Mouse (Mus musculus) liver, embryonic 12.5 days (tissue): ENCODE data around the gene Mreg. TPM values are rescaled to one million over a fixed set of nuclear protein-coding genes. Genes with fewer than 3 reads are reported as not detected.

Experiments
- ATAC-seq: fragments of 200-750 bp; cut with Nextera tagmentation; 2 replicates; pipeline ENCODE4 v1.8.0; 2017; ENCODE audit warnings: moderate number of reproducible peaks, mild to moderate bottlenecking, moderate library complexity
- H3K27ac ChIP-seq: fragments of 300-500 bp; sonication (generic); 2 replicates; pipeline ENCODE4 v1.5.1; 2016; ENCODE audit warnings: mild to moderate bottlenecking
- H3K27me3 ChIP-seq: fragments of 300-500 bp; sonication (generic); replicated peaks from 2 replicates; pipeline ENCODE4 v1.6.1; 2016; ENCODE audit warnings: mild to moderate bottlenecking, moderate library complexity
- H3K36me3 ChIP-seq: fragments of 300-500 bp; sonication (generic); 2 replicates; pipeline ENCODE4 v1.6.1; 2016; ENCODE audit warnings: mild to moderate bottlenecking, moderate library complexity
- H3K4me1 ChIP-seq: fragments of 300-500 bp; sonication (generic); 2 replicates; pipeline ENCODE4 v1.6.1; 2016
- H3K4me2 ChIP-seq: fragments of 300-500 bp; sonication (generic); 2 replicates; pipeline ENCODE4 v1.6.1; 2016; ENCODE audit warnings: mild to moderate bottlenecking, moderate library complexity
- H3K4me3 ChIP-seq: fragments of 300-500 bp; sonication (generic); 2 replicates; pipeline ENCODE4 v1.5.1; 2016; ENCODE audit warnings: mild to moderate bottlenecking, moderate library complexity
- H3K9ac ChIP-seq: fragments of 300-500 bp; sonication (generic); 2 replicates; pipeline ENCODE4 v1.6.1; 2016; ENCODE audit warnings: mild to moderate bottlenecking, moderate library complexity
- H3K9me3 ChIP-seq: fragments of 300-500 bp; sonication (generic); replicated peaks from 2 replicates; pipeline ENCODE4 v1.6.1; 2016; ENCODE audit warnings: mild to moderate bottlenecking, moderate library complexity
- whole genome bisulfite sequencing: fragments of 180-500 bp; shearing (Covaris S2); methylation state at CpG from one replicate; pipeline ENCODE4 v1.1.7; 2016; ENCODE audit not compliant: insufficient replicate concordance; 5-methylcytosine and 5-hydroxymethylcytosine counted together
- polyA plus RNA-seq: library from polyadenylated mRNA; unstranded; fragments of >200 nt; fragmentation: Nextera tagmentation; extraction: Ambion mirVana; gene quantifications from 2 replicates; pipeline ENCODE4 v1.2.1, GENCODE M21; 2016

The Mreg gene
- polyA plus RNA-seq, 1 experiment from 2014 or later, result 5.8 TPM

GRCm38 (mm10) chr1:72165723-72166467, 46.2 kb downstream of the Mreg start:
- ATAC-seq, result no peak
- 81% methylated on average over 20 of the region's 20 CpGs for WGBS
- H3K36me3 ChIP-seq, result no peaks in the 10 kb centered on the region

GRCm38 (mm10) chr1:72160321-72160720, 51.8 kb downstream of the Mreg start:
- H3K4me1 ChIP-seq, result no peaks in the 10 kb centered on the region
- ATAC-seq, result no peak
- no peaks in the 10 kb centered on the region for H3K9me3 ChIP-seq
- no peak overlapping the region for H3K4me3 ChIP-seq
- no peak overlapping the region for H3K4me2 ChIP-seq
- H3K27me3 ChIP-seq, result no peaks in the 10 kb centered on the region
- WGBS, result 72% methylated on average over 7 of the region's 7 CpGs
- no peak overlapping the region for H3K27ac ChIP-seq
- no peaks in the 10 kb centered on the region for H3K36me3 ChIP-seq
- H3K9ac ChIP-seq, result no peak overlapping the region

More at GRCm38 (mm10) chr1:72165723-72166467, 46.2 kb downstream of the Mreg start:
- Histone ChIP-seq H3K27me3 (no peaks in the 10 kb centered on the region), H3K4me1 (peaks cover 2% of the 10 kb centered on the region; the same call in 1 of the 2 replicates), H3K9ac (no peak overlapping the region), H3K4me2 (no peak overlapping the region), H3K4me3 (no peak overlapping the region), H3K9me3 (no peaks in the 10 kb centered on the region), H3K27ac (no peak overlapping the region)

GRCm38 (mm10) chr1:72145041-72145440, 67.1 kb downstream of the Mreg start:
- Histone ChIP-seq H3K9ac (no peak overlapping the region), H3K4me3 (no peak overlapping the region), H3K9me3 (no peaks in the 10 kb centered on the region), H3K36me3 (no peaks in the 10 kb centered on the region), H3K4me2 (no peak overlapping the region), H3K27me3 (no peaks in the 10 kb centered on the region), H3K27ac (no peak overlapping the region), H3K4me1 (no peaks in the 10 kb centered on the region)
- no peak for ATAC-seq

GRCm38 (mm10) chr1:72144426-72144825, 67.7 kb downstream of the Mreg start:
- Histone ChIP-seq H3K4me1 (no peaks in the 10 kb centered on the region), H3K9ac (no peak overlapping the region), H3K4me3 (no peak overlapping the region), H3K4me2 (no peak overlapping the region), H3K36me3 (no peaks in the 10 kb centered on the region), H3K27me3 (no peaks in the 10 kb centered on the region), H3K9me3 (no peaks in the 10 kb centered on the region), H3K27ac (no peak overlapping the region)
- ATAC-seq, result no peak
- WGBS, result 68% methylated on average over 4 of the region's 4 CpGs

- H3K27ac ChIP-seq, result no peak overlapping the region
- H3K36me3 ChIP-seq, result no peaks in the 10 kb centered on the region
- no peak for ATAC-seq
- H3K4me2 ChIP-seq, result peak overlapping the region; percentile 42
- H3K9ac ChIP-seq, result no peak overlapping the region
- no peaks in the 10 kb centered on the region for H3K4me1 ChIP-seq
- WGBS, result 4% methylated on average over 11 of the region's 11 CpGs
- no peaks in the 10 kb centered on the region for H3K9me3 ChIP-seq
- H3K4me3 ChIP-seq, result no peak overlapping the region
- H3K27me3 ChIP-seq, result no peaks in the 10 kb centered on the region
Measured at GRCm38 (mm10) chr1:72141893-72142480, 70.1 kb downstream of the Mreg start.

- no peak overlapping the region for H3K27ac ChIP-seq
- H3K36me3 ChIP-seq, result no peaks in the 10 kb centered on the region
- H3K9ac ChIP-seq, result no peak overlapping the region
- H3K27me3 ChIP-seq, result no peaks in the 10 kb centered on the region
- ATAC-seq, result no peak
- 83% methylated on average over 10 of the region's 10 CpGs for WGBS
- H3K4me2 ChIP-seq, result no peak overlapping the region
- H3K4me1 ChIP-seq, result no peaks in the 10 kb centered on the region
- H3K4me3 ChIP-seq, result no peak overlapping the region
- H3K9me3 ChIP-seq, result peaks cover 7% of the 10 kb centered on the region; the same call in 1 of the 2 replicates
Measured at GRCm38 (mm10) chr1:72136101-72136500, 76.0 kb downstream of the Mreg start.

- Histone ChIP-seq H3K27ac (no peak overlapping the region), H3K4me1 (no peaks in the 10 kb centered on the region), H3K9me3 (peaks cover 7% of the 10 kb centered on the region; the same call in 1 of the 2 replicates), H3K27me3 (no peaks in the 10 kb centered on the region), H3K36me3 (no peaks in the 10 kb centered on the region), H3K4me2 (no peak overlapping the region), H3K4me3 (no peak overlapping the region), H3K9ac (no peak overlapping the region)
- no peak for ATAC-seq
- WGBS, result 43% methylated on average over 1 of the region's 1 CpGs
Measured at GRCm38 (mm10) chr1:72134534-72134933, 77.6 kb downstream of the Mreg start.

- 33% methylated on average over 23 of the region's 23 CpGs for WGBS
- H3K36me3 ChIP-seq, result no peaks in the 10 kb centered on the region
- no peak overlapping the region for H3K4me2 ChIP-seq
- no peak for ATAC-seq
- H3K9me3 ChIP-seq, result no peaks in the 10 kb centered on the region
- no peak overlapping the region for H3K27ac ChIP-seq
- no peak overlapping the region for H3K9ac ChIP-seq
- no peak overlapping the region for H3K4me3 ChIP-seq
- no peaks in the 10 kb centered on the region for H3K27me3 ChIP-seq
- H3K4me1 ChIP-seq, result no peaks in the 10 kb centered on the region
Measured at GRCm38 (mm10) chr1:72123434-72124297, 88.4 kb downstream of the Mreg start.

- no peak overlapping the region for H3K4me2 ChIP-seq
- no peaks in the 10 kb centered on the region for H3K4me1 ChIP-seq
- no peaks in the 10 kb centered on the region for H3K9me3 ChIP-seq
- H3K4me3 ChIP-seq, result no peak overlapping the region
- no peak for ATAC-seq
- no peak overlapping the region for H3K9ac ChIP-seq
- no peak overlapping the region for H3K27ac ChIP-seq
- H3K27me3 ChIP-seq, result no peaks in the 10 kb centered on the region
- 83% methylated on average over 17 of the region's 17 CpGs for WGBS
- no peaks in the 10 kb centered on the region for H3K36me3 ChIP-seq
Measured at GRCm38 (mm10) chr1:72121608-72122185, 90.4 kb downstream of the Mreg start.

- ATAC-seq, result no peak
- Histone ChIP-seq H3K9me3 (no peaks in the 10 kb centered on the region), H3K27me3 (no peaks in the 10 kb centered on the region), H3K4me2 (no peak overlapping the region), H3K4me3 (no peak overlapping the region), H3K4me1 (no peaks in the 10 kb centered on the region), H3K9ac (no peak overlapping the region), H3K27ac (no peak overlapping the region), H3K36me3 (no peaks in the 10 kb centered on the region)
- 65% methylated on average over 4 of the region's 4 CpGs for WGBS
Measured at GRCm38 (mm10) chr1:72119981-72120380, 92.1 kb downstream of the Mreg start.

GRCm38 (mm10) chr1:72114206-72114605, 97.9 kb downstream of the Mreg start:
- WGBS, result 80% methylated on average over 5 of the region's 5 CpGs
- H3K27me3 ChIP-seq, result no peaks in the 10 kb centered on the region
- ATAC-seq, result no peak
- no peak overlapping the region for H3K27ac ChIP-seq
- no peaks in the 10 kb centered on the region for H3K9me3 ChIP-seq
- H3K4me2 ChIP-seq, result no peak overlapping the region
- no peak overlapping the region for H3K4me3 ChIP-seq
- H3K4me1 ChIP-seq, result no peaks in the 10 kb centered on the region
- H3K9ac ChIP-seq, result no peak overlapping the region
- H3K36me3 ChIP-seq, result no peaks in the 10 kb centered on the region
